Mouse (Mus musculus) liver, adult 2 months (tissue): Measurements from ENCODE around the gene Tulp2. TPM values are rescaled to one million over a fixed set of nuclear protein-coding genes. Genes with fewer than 3 reads are reported as not detected.

Source experiments
- DNase-seq: peaks from one replicate; pipeline ENCODE4 v3.0.0-alpha.2; 2011; ENCODE audit warnings: low read depth, low spot score; ENCODE audit errors: extremely low read depth
- H3K27ac ChIP-seq: fragments of 200-500 bp; replicated peaks from 2 replicates; pipeline ENCODE4 v1.5.1; 2012; ENCODE audit warnings: low read depth, mild to moderate bottlenecking, control low read depth, inconsistent platforms, low read length; ENCODE audit not compliant: insufficient read depth
- H3K27me3 ChIP-seq: fragments of 200-500 bp; 2 replicates; pipeline ENCODE4 v1.6.1; 2012; ENCODE audit warnings: mild to moderate bottlenecking, moderate library complexity, low read length, inconsistent platforms; ENCODE audit not compliant: control insufficient read depth, insufficient read depth
- H3K36me3 ChIP-seq: fragments of 200-500 bp; 2 replicates; pipeline ENCODE4 v1.6.1; 2012; ENCODE audit warnings: low read length, inconsistent platforms; ENCODE audit not compliant: control insufficient read depth, insufficient read depth
- H3K4me1 ChIP-seq: fragments of 200-500 bp; 2 replicates; pipeline ENCODE4 v1.6.1; 2011; ENCODE audit warnings: low read length; ENCODE audit not compliant: control insufficient read depth, insufficient read depth
- H3K4me3 ChIP-seq: fragments of 200-500 bp; 2 replicates; pipeline ENCODE4 v1.5.1; 2011; ENCODE audit warnings: low read depth, mild to moderate bottlenecking, control low read depth, low read length, moderate library complexity; ENCODE audit not compliant: insufficient read depth
- H3K79me2 ChIP-seq: fragments of 200-500 bp; 2 replicates; pipeline ENCODE4 v1.6.1; 2012; ENCODE audit warnings: inconsistent platforms, mild to moderate bottlenecking, low read length, moderate library complexity; ENCODE audit not compliant: control insufficient read depth, insufficient read depth
- H3K9ac ChIP-seq: fragments of 200-500 bp; 2 replicates; pipeline ENCODE4 v1.6.1; 2012; ENCODE audit warnings: low read depth, mild to moderate bottlenecking, control low read depth, inconsistent platforms, low read length
- CTCF ChIP-seq: fragments of 200-500 bp; IDR thresholded peaks from 2 replicates; pipeline ENCODE4 v1.5.1; 2011; ENCODE audit warnings: low read depth, low read length, control low read depth
- POLR2A ChIP-seq: fragments of 200-500 bp; IDR thresholded peaks from 2 replicates; pipeline ENCODE4 v1.6.1; 2011; ENCODE audit warnings: low read length, control low read depth; ENCODE audit not compliant: insufficient read depth; ENCODE audit errors: extremely low read depth
- WGBS: fragments of 180-500 bp; shearing (Covaris S2); methylation state at CpG from one replicate; pipeline ENCODE4 v1.1.7; 2018; 5-methylcytosine and 5-hydroxymethylcytosine counted together
- polyA plus RNA-seq: library from polyadenylated mRNA; depleted of rRNA; stranded (reverse); fragments of >200 nt; gene quantifications from 2 replicates; pipeline ENCODE4 v1.2.3, GENCODE M21; 2012
- total RNA-seq: library from RNA; depleted of rRNA; stranded (reverse); fragments of >200 nt; gene quantifications from 2 replicates; pipeline ENCODE4 v1.2.3, GENCODE M21; 2014

Tulp2 gene
- total and polyA plus RNA-seq, 2 experiments: 0.18 to 0.31 TPM

- DNase-seq: peak; percentile 85
- Histone ChIP-seq H3K4me1 (peaks cover 14% of the 10 kb centered on the region), H3K36me3 (no peaks in the 10 kb centered on the region), H3K4me3 (peak overlapping the region; percentile 58), H3K27me3 (no peaks in the 10 kb centered on the region), H3K9ac (peak overlapping the region; percentile 65), H3K79me2 (no peaks in the 10 kb centered on the region), H3K27ac (peak overlapping the region; percentile 1; the same call in 1 of the 2 replicates)
- TF ChIP-seq POLR2A (0 out of 2 replicates have a peak, but pooled peaks have one; percentile 19), CTCF (no peak)
- 4% methylated on average over 29 of the region's 29 CpGs for WGBS
Observed at GRCm38 (mm10) chr7:45538163-45539041, 56.7 kb downstream of the Tulp2 start.

GRCm38 (mm10) chr7:45539095-45539494, 57.4 kb downstream of the Tulp2 start:
- H3K36me3 ChIP-seq: no peaks in the 10 kb centered on the region
- 96% methylated on average over 3 of the region's 3 CpGs for WGBS

GRCm38 (mm10) chr7:45540213-45540612, 58.5 kb downstream of the Tulp2 start:
- 61% methylated on average over 2 of the region's 2 CpGs for WGBS
- H3K9ac ChIP-seq: no peak overlapping the region
- DNase-seq: peak; percentile 72
- no peak overlapping the region for H3K4me3 ChIP-seq
- H3K79me2 ChIP-seq: no peaks in the 10 kb centered on the region
- TF ChIP-seq POLR2A (no peak), CTCF (no peak)
- no peaks in the 10 kb centered on the region for H3K27me3 ChIP-seq
- H3K27ac ChIP-seq: no peak overlapping the region
- no peaks in the 10 kb centered on the region for H3K36me3 ChIP-seq
- H3K4me1 ChIP-seq: peaks cover 14% of the 10 kb centered on the region

More at GRCm38 (mm10) chr7:45539095-45539494, 57.4 kb downstream of the Tulp2 start:
- no peaks in the 10 kb centered on the region for H3K79me2 ChIP-seq
- no peak for DNase-seq
- no peak overlapping the region for H3K9ac ChIP-seq
- H3K27me3 ChIP-seq: no peaks in the 10 kb centered on the region
- TF ChIP-seq POLR2A: no peak
- TF ChIP-seq CTCF: no peak
- H3K4me1 ChIP-seq: peaks cover 14% of the 10 kb centered on the region
- H3K27ac ChIP-seq: no peak overlapping the region
- no peak overlapping the region for H3K4me3 ChIP-seq

- H3K27ac ChIP-seq: no peak overlapping the region
- H3K4me1 ChIP-seq: peaks cover 4% of the 10 kb centered on the region; the same call in 1 of the 2 replicates
- no peaks in the 10 kb centered on the region for H3K36me3 ChIP-seq
- 98% methylated on average over 1 of the region's 1 CpGs for WGBS
- no peak overlapping the region for H3K4me3 ChIP-seq
- no peaks in the 10 kb centered on the region for H3K27me3 ChIP-seq
- no peak for DNase-seq
- no peak for TF ChIP-seq POLR2A
- TF ChIP-seq CTCF: peak; percentile 7; the same call in 1 of the 2 replicates
- H3K9ac ChIP-seq: no peak overlapping the region
- H3K79me2 ChIP-seq: no peaks in the 10 kb centered on the region
Observed at GRCm38 (mm10) chr7:45544525-45544924, 62.8 kb downstream of the Tulp2 start.

GRCm38 (mm10) chr7:45549641-45550436, 68.2 kb downstream of the Tulp2 start:
- H3K9ac ChIP-seq: no peak overlapping the region
- no peaks in the 10 kb centered on the region for H3K36me3 ChIP-seq
- TF ChIP-seq POLR2A: no peak
- TF ChIP-seq CTCF: no peak
- no peaks in the 10 kb centered on the region for H3K27me3 ChIP-seq
- no peak overlapping the region for H3K4me3 ChIP-seq
- no peak overlapping the region for H3K27ac ChIP-seq
- H3K4me1 ChIP-seq: peaks cover 8% of the 10 kb centered on the region
- no peak for DNase-seq
- WGBS: 94% methylated on average over 16 of the region's 16 CpGs
- no peaks in the 10 kb centered on the region for H3K79me2 ChIP-seq
